Mouse (Mus musculus) midbrain, embryonic 11.5 days (tissue): ENCODE measurements around the gene Unc5a. TPM values are rescaled to one million over a fixed set of nuclear protein-coding genes. Genes with fewer than 3 reads are reported as not detected.

Experiments
- ATAC-seq: fragments of 200-750 bp; cut with Nextera tagmentation; 2 replicates; pipeline ENCODE4 v1.8.0; 2017; ENCODE audit warnings: moderate TSS enrichment, moderate library complexity; ENCODE audit not compliant: low FRiP score
- DNase-seq: peaks from one replicate; pipeline ENCODE4 v3.0.0; 2015; ENCODE audit warnings: low spot score; ENCODE audit errors: missing footprints
- H3K27ac ChIP-seq: fragments of 300-500 bp; sonication (generic); 2 replicates; pipeline ENCODE4 v1.5.1; 2014; ENCODE audit warnings: low read depth, low read length
- H3K27me3 ChIP-seq: fragments of 300-500 bp; sonication (generic); 2 replicates; pipeline ENCODE4 v1.6.1; 2014; ENCODE audit warnings: mild to moderate bottlenecking, low read length, moderate library complexity, mixed read lengths; ENCODE audit not compliant: control insufficient read depth, insufficient read depth
- H3K36me3 ChIP-seq: fragments of 300-500 bp; sonication (generic); 2 replicates; pipeline ENCODE4 v1.6.1; 2014; ENCODE audit warnings: mild to moderate bottlenecking, low read length, moderate library complexity, mixed read lengths; ENCODE audit not compliant: control insufficient read depth, insufficient read depth
- H3K4me1 ChIP-seq: fragments of 300-500 bp; sonication (generic); 2 replicates; pipeline ENCODE4 v1.6.1; 2014; ENCODE audit warnings: low read length; ENCODE audit not compliant: control insufficient read depth, insufficient read depth
- H3K4me2 ChIP-seq: fragments of 300-500 bp; sonication (generic); 2 replicates; pipeline ENCODE4 v1.6.1; 2014; ENCODE audit warnings: mild to moderate bottlenecking, moderate library complexity
- H3K4me3 ChIP-seq: fragments of 300-500 bp; sonication (generic); 2 replicates; pipeline ENCODE4 v1.5.1; 2014; ENCODE audit warnings: low read depth, low read length
- H3K9ac ChIP-seq: fragments of 300-500 bp; sonication (generic); 2 replicates; pipeline ENCODE4 v1.6.1; 2014; ENCODE audit warnings: low read length
- H3K9me3 ChIP-seq: fragments of 300-500 bp; sonication (generic); 2 replicates; pipeline ENCODE4 v1.6.1; 2016; ENCODE audit warnings: low read length; ENCODE audit not compliant: control insufficient read depth
- WGBS: fragments of 180-500 bp; shearing (Covaris S2); extraction: QIAGEN DNeasy Blood & Tissue Kit; methylation state at CpG from one replicate; pipeline ENCODE4 v1.1.7; 2014; 5-methylcytosine and 5-hydroxymethylcytosine counted together
- polyA plus RNA-seq: library from polyadenylated mRNA; unstranded; fragments of >200 nt; fragmentation: Nextera tagmentation; extraction: Ambion mirVana; gene quantifications from 2 replicates; pipeline ENCODE4 v1.2.1, GENCODE M21; 2014

Gene Unc5a
- polyA plus RNA-seq, 1 experiment from 2014 or later, result 2.9 TPM

DNA sequence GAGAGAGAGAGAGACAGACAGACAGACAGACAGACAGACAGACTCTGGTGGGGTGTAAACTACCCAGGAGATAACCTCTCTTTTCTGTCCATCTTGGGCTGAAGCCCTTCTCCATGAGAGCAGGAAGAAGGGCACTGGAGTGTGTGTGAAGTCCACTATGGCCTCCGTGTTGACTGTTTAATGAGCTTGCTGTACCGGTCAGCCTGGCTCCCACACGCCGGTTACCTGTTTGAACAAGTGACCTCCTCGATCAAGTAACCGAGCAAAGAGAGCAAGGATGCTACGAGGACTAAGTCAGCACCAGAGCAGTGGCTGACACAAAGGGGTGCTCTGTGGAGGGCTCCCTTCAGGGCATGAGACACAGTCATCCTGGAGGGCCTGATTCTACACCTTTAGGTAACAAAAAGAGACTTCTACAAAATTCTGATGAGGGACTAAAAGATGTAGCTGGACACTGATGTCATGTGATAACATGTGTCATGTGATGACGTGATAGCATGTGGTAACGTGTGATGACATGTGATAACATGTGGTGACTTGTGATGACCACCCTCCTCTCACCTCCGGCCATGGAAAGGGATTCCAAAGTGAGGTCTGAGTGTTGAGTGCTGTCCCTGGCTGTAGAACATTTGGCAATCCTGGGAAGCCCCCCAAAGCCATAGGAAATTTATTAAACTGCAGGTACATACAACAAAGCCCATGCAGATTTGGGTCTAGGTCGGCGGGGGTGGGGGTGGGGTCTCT lies 68.1 kb downstream of the Unc5a start:
- H3K36me3 ChIP-seq, result no peaks in the 10 kb centered on the region
- 0 out of 2 replicates have a peak, but pooled peaks cover 2% of the 10 kb centered on the region for H3K27me3 ChIP-seq
- no peak overlapping the region for H3K4me2 ChIP-seq
- DNase-seq (no peak), ATAC-seq (no peak)
- no peaks in the 10 kb centered on the region for H3K9me3 ChIP-seq
- WGBS, result 87% methylated on average over 12 of the region's 12 CpGs
- no peak overlapping the region for H3K27ac ChIP-seq
- no peak overlapping the region for H3K9ac ChIP-seq
- peaks cover 6% of the 10 kb centered on the region for H3K4me1 ChIP-seq
- no peak overlapping the region for H3K4me3 ChIP-seq

- H3K27ac ChIP-seq, result no peak overlapping the region
- WGBS, result 84% methylated on average over 8 of the region's 8 CpGs
These were observed 68.8 kb downstream of the Unc5a start for GRCm38 (mm10) chr13:55017898-55018599.

DNA sequence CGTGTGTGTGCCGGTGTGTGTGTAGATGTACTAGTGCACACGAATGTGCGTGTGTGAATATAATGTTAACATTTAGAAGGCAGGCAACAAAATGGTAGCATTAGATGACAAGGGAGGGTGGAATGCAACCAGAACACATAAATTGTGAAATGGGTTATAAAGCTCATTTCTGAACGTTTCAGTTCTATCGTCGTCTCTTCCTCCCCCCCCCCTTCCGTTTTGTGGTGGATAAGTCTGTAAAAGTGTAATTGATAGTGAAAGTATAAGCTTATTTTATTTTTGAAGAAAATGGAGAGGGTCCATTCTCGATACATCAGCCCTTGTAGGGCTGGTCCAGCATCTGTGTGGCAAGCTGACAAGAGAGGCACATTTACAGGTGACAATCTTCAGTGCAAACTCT lies 69.5 kb downstream of the Unc5a start:
- DNase-seq, result no peak

More at GRCm38 (mm10) chr13:55017898-55018599, 68.8 kb downstream of the Unc5a start:
- ATAC-seq (no peak), DNase-seq (no peak)
- Histone ChIP-seq H3K36me3 (no peaks in the 10 kb centered on the region), H3K9me3 (no peaks in the 10 kb centered on the region), H3K27me3 (0 out of 2 replicates have a peak, but pooled peaks cover 2% of the 10 kb centered on the region), H3K4me2 (no peak overlapping the region), H3K4me1 (peaks cover 6% of the 10 kb centered on the region), H3K9ac (no peak overlapping the region), H3K4me3 (no peak overlapping the region)

DNA sequence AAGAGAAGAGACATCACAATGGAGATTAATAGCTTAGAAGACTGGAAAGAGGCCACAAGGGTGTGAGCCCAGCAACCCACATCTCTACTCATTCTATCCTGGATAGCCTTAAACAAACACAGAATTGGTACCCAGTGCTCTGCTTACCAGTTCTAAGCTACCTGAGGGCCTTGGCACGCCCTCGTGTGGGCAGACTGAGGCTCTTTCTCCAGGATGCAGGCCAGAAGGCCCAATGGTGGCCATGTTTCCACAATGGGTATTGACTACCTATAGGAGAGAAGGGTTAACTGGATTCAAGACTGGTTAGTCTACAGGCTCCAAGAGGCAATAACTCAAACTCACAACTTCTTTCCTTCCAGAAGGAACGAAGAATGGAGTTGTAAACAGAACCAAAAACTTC lies 70.0 kb downstream of the Unc5a start:
- H3K4me2 ChIP-seq, result no peak overlapping the region
- ATAC-seq (no peak), DNase-seq (no peak)
- H3K36me3 ChIP-seq, result no peaks in the 10 kb centered on the region
- H3K27ac ChIP-seq, result no peak overlapping the region
- no peak overlapping the region for H3K4me3 ChIP-seq
- H3K4me1 ChIP-seq, result peaks cover 1% of the 10 kb centered on the region; the same call in 1 of the 2 replicates
- WGBS, result 57% methylated on average over 3 of the region's 3 CpGs
- H3K9me3 ChIP-seq, result no peaks in the 10 kb centered on the region
- H3K9ac ChIP-seq, result no peak overlapping the region
- no peaks in the 10 kb centered on the region for H3K27me3 ChIP-seq

More for the DNA sequence above, 69.5 kb downstream of the Unc5a start:
- H3K9me3 ChIP-seq, result no peaks in the 10 kb centered on the region
- no peak for ATAC-seq
- no peaks in the 10 kb centered on the region for H3K27me3 ChIP-seq
- H3K4me1 ChIP-seq, result peaks cover 6% of the 10 kb centered on the region
- H3K4me2 ChIP-seq, result no peak overlapping the region
- 95% methylated on average over 9 of the region's 9 CpGs for WGBS
- no peak overlapping the region for H3K4me3 ChIP-seq
- no peak overlapping the region for H3K9ac ChIP-seq
- H3K27ac ChIP-seq, result no peak overlapping the region
- no peaks in the 10 kb centered on the region for H3K36me3 ChIP-seq

DNA sequence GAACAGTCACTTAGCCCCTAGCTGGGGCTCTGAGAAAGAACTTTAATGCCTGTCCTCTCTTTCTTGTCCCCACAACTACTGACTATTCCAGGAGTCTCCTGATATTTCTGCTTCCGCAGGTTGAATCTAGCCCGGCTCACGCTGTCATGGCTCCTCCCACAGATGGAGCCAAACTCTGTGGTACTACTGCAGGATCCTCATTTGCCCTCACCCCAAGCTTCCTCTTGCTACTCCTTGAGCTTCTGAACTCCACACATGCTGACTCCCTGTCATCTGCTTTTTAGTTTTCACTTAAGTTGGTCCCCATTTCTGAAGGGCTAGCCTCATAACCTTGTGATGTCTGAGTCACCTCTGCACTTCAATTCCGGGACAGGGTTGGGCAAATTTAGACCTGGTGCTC lies 70.8 kb downstream of the Unc5a start:
- Histone ChIP-seq H3K4me3 (no peak overlapping the region), H3K27me3 (no peaks in the 10 kb centered on the region), H3K9me3 (no peaks in the 10 kb centered on the region), H3K27ac (no peak overlapping the region), H3K9ac (no peak overlapping the region), H3K36me3 (no peaks in the 10 kb centered on the region), H3K4me2 (no peak overlapping the region), H3K4me1 (no peaks in the 10 kb centered on the region)
- DNase-seq, result no peak
- no peak for ATAC-seq
- WGBS, result 88% methylated on average over 4 of the region's 4 CpGs

- 89% methylated on average over 13 of the region's 13 CpGs for WGBS
These were observed 72.1 kb downstream of the Unc5a start, which contains the start of gene Hk3 for GRCm38 (mm10) chr13:55021194-55021779. Hk3 (minus strand) TSS chr13:55021385.

GRCm38 (mm10) chr13:55022256-55022655 lies 73.0 kb downstream of the Unc5a start:
- 62% methylated on average over 4 of the region's 4 CpGs for WGBS
- no peaks in the 10 kb centered on the region for H3K4me1 ChIP-seq
- H3K27ac ChIP-seq, result no peak overlapping the region
- peak; percentile 33 for DNase-seq
- H3K4me3 ChIP-seq, result no peak overlapping the region
- H3K9me3 ChIP-seq, result no peaks in the 10 kb centered on the region
- no peaks in the 10 kb centered on the region for H3K36me3 ChIP-seq
- H3K27me3 ChIP-seq, result no peaks in the 10 kb centered on the region
- no peak overlapping the region for H3K4me2 ChIP-seq
- no peak overlapping the region for H3K9ac ChIP-seq
- no peak for ATAC-seq

More at GRCm38 (mm10) chr13:55021194-55021779, 72.1 kb downstream of the Unc5a start, which contains the start of gene Hk3:
- H3K4me1 ChIP-seq, result no peaks in the 10 kb centered on the region
- DNase-seq (no peak), ATAC-seq (no peak)
- no peaks in the 10 kb centered on the region for H3K27me3 ChIP-seq
- no peak within 1 kb of the TSS for H3K9ac ChIP-seq
- no peaks in the 10 kb centered on the region for H3K9me3 ChIP-seq
- no peak within 1 kb of the TSS for H3K4me3 ChIP-seq
- H3K27ac ChIP-seq, result no peak within 1 kb of the TSS
- no peaks in the 10 kb centered on the region for H3K36me3 ChIP-seq
- no peak within 1 kb of the TSS for H3K4me2 ChIP-seq

DNA sequence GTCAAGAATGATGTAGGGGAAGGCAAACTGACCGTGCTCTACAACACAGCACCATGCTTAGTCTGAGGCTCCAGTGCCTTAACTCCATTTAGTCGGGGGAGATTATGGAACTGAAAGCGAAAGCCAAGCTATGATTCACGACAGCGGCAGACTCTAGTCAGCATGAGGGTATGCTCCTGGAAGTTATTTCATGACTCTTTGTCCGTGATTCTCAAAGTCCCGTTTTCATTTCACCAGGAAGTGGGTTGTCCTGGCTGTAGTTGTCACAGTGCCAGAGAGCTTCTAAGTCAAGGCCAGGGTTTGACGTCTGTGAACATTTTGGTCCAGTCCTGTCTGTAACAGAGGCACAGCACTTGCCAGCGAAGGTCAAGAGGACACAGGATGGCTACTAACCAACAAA lies 73.5 kb downstream of the Unc5a start:
- Histone ChIP-seq H3K4me2 (no peak overlapping the region), H3K27me3 (no peaks in the 10 kb centered on the region), H3K36me3 (no peaks in the 10 kb centered on the region), H3K4me1 (no peaks in the 10 kb centered on the region), H3K4me3 (no peak overlapping the region), H3K9ac (no peak overlapping the region), H3K9me3 (no peaks in the 10 kb centered on the region), H3K27ac (no peak overlapping the region)
- WGBS, result 89% methylated on average over 9 of the region's 9 CpGs
- DNase-seq, result no peak
- ATAC-seq, result no peak

GRCm38 (mm10) chr13:55024215-55024614 lies 75.0 kb downstream of the Unc5a start:
- H3K27me3 ChIP-seq, result no peaks in the 10 kb centered on the region
- no peak overlapping the region for H3K4me3 ChIP-seq
- no peaks in the 10 kb centered on the region for H3K4me1 ChIP-seq
- H3K4me2 ChIP-seq, result no peak overlapping the region
- H3K27ac ChIP-seq, result no peak overlapping the region
- H3K9ac ChIP-seq, result no peak overlapping the region
- no peaks in the 10 kb centered on the region for H3K9me3 ChIP-seq
- ATAC-seq (no peak), DNase-seq (no peak)
- 92% methylated on average over 2 of the region's 2 CpGs for WGBS
- no peaks in the 10 kb centered on the region for H3K36me3 ChIP-seq
